Mouse (Mus musculus) forebrain, postnatal 0 days (tissue): ENCODE measurements around the gene Cdk2ap1. TPM values are rescaled to one million over a fixed set of nuclear protein-coding genes. Genes with fewer than 3 reads are reported as not detected.
"Not testable (repeated sequence)": the region's sequence is repeated elsewhere in the genome, so short reads cannot be mapped to it uniquely, and the experiment has no call there.

Experiments
- ATAC-seq: fragments of 200-750 bp; cut with Nextera tagmentation; 2 replicates; pipeline ENCODE4 v1.8.0; 2017; ENCODE audit warnings: mild to moderate bottlenecking, moderate library complexity
- DNase-seq: peaks from one replicate; pipeline ENCODE4 v3.0.0-alpha.2; 2015
- H3K27ac ChIP-seq: fragments of 300-500 bp; sonication (generic); 2 replicates; pipeline ENCODE4 v1.5.1; 2014; ENCODE audit warnings: low read depth, mild to moderate bottlenecking, antibody characterized with exemption, low read length, moderate library complexity, mixed read lengths
- H3K27me3 ChIP-seq: fragments of 300-500 bp; sonication (generic); 2 replicates; pipeline ENCODE4 v1.6.1; 2014; ENCODE audit warnings: mild to moderate bottlenecking, low read length, mixed read lengths; ENCODE audit not compliant: insufficient read depth
- H3K36me3 ChIP-seq: fragments of 300-500 bp; sonication (generic); 2 replicates; pipeline ENCODE4 v1.6.1; 2014; ENCODE audit warnings: mild to moderate bottlenecking, moderate library complexity; ENCODE audit not compliant: insufficient read depth
- H3K4me1 ChIP-seq: fragments of 300-500 bp; sonication (generic); 2 replicates; pipeline ENCODE4 v1.6.1; 2014; ENCODE audit warnings: antibody characterized with exemption; ENCODE audit not compliant: insufficient read depth
- H3K4me2 ChIP-seq: fragments of 300-500 bp; sonication (generic); 2 replicates; pipeline ENCODE4 v1.6.1; 2014; ENCODE audit warnings: low read depth, mild to moderate bottlenecking, moderate library complexity
- H3K4me3 ChIP-seq: fragments of 300-500 bp; sonication (generic); 2 replicates; pipeline ENCODE4 v1.5.1; 2014; ENCODE audit warnings: low read depth, low read length, mixed read lengths
- H3K9ac ChIP-seq: fragments of 300-500 bp; sonication (generic); 2 replicates; pipeline ENCODE4 v1.6.1; 2014; ENCODE audit warnings: mild to moderate bottlenecking
- H3K9me3 ChIP-seq: fragments of 300-500 bp; sonication (generic); 2 replicates; pipeline ENCODE4 v1.6.1; 2016; ENCODE audit warnings: low read length
- CTCF ChIP-seq: sonication (generic); IDR thresholded peaks from 2 replicates; pipeline ENCODE4 v1.5.1; 2016; ENCODE audit warnings: antibody characterized with exemption, control low read depth, low read depth
- WGBS: fragments of 180-500 bp; shearing (Covaris S2); extraction: QIAGEN DNeasy Blood & Tissue Kit; methylation state at CpG from one replicate; pipeline ENCODE4 v1.1.7; 2014; 5-methylcytosine and 5-hydroxymethylcytosine counted together
- polyA plus RNA-seq: library from polyadenylated mRNA; unstranded; fragments of >200 nt; fragmentation: Nextera tagmentation; extraction: Ambion mirVana; gene quantifications from 2 replicates; pipeline ENCODE4 v1.2.1, GENCODE M21; 2015
- total RNA-seq: library from RNA; depleted of rRNA; stranded (reverse); fragments of >200 nt; gene quantifications from 2 replicates; pipeline ENCODE4 v1.2.3, GENCODE M21; 2014; rRNA removed

The Cdk2ap1 gene
- 178 and 183 TPM in 2 replicates for total RNA-seq
- polyA plus RNA-seq: 101 and 115 TPM in 2 replicates

GRCm38 (mm10) chr5:124362982-124363381 lies at the start of gene Cdk2ap1:
Gene Cdk2ap1, minus strand, starts transcription at chr5:124363082.
- 92% methylated on average over 5 of the region's 5 CpGs for WGBS
- not testable (repeated sequence) for DNase-seq, H3K4me3 ChIP-seq, H3K36me3 ChIP-seq, ATAC-seq, H3K9ac ChIP-seq, H3K4me1 ChIP-seq, H3K4me2 ChIP-seq, H3K27me3 ChIP-seq, H3K9me3 ChIP-seq
- H3K27ac ChIP-seq: peak within 1 kb of the TSS; percentile 58

GRCm38 (mm10) chr5:124412163-124412562 lies 49.3 kb upstream of the Cdk2ap1 start:
- H3K4me3 ChIP-seq: no peak overlapping the region
- H3K9me3 ChIP-seq: no peaks in the 10 kb centered on the region
- H3K4me1 ChIP-seq: no peaks in the 10 kb centered on the region
- no peak for TF ChIP-seq CTCF
- no peak overlapping the region for H3K27ac ChIP-seq
- H3K27me3 ChIP-seq: no peaks in the 10 kb centered on the region
- ATAC-seq (no peak), DNase-seq (no peak)
- H3K36me3 ChIP-seq: peaks cover 57% of the 10 kb centered on the region
- no peak overlapping the region for H3K4me2 ChIP-seq
- H3K9ac ChIP-seq: no peak overlapping the region
- 94% methylated on average over 5 of the region's 5 CpGs for WGBS

GRCm38 (mm10) chr5:124410808-124411207 lies 47.9 kb upstream of the Cdk2ap1 start:
- no peak for TF ChIP-seq CTCF
- Histone ChIP-seq H3K4me1 (no peaks in the 10 kb centered on the region), H3K4me2 (no peak overlapping the region), H3K36me3 (peaks cover 64% of the 10 kb centered on the region), H3K27ac (no peak overlapping the region), H3K9ac (no peak overlapping the region), H3K9me3 (no peaks in the 10 kb centered on the region), H3K4me3 (no peak overlapping the region), H3K27me3 (no peaks in the 10 kb centered on the region)
- 76% methylated on average over 3 of the region's 3 CpGs for WGBS
- DNase-seq: no peak
- ATAC-seq: no peak

- Histone ChIP-seq H3K9me3 (no peaks in the 10 kb centered on the region), H3K4me2 (no peak overlapping the region), H3K27me3 (no peaks in the 10 kb centered on the region), H3K9ac (no peak overlapping the region), H3K4me3 (no peak overlapping the region), H3K36me3 (peaks cover 76% of the 10 kb centered on the region), H3K27ac (no peak overlapping the region), H3K4me1 (no peaks in the 10 kb centered on the region)
- ATAC-seq (no peak), DNase-seq (no peak)
- 94% methylated on average over 7 of the region's 7 CpGs for WGBS
- TF ChIP-seq CTCF: no peak
These were observed 30.8 kb upstream of the Cdk2ap1 start for GRCm38 (mm10) chr5:124393726-124394125.

GRCm38 (mm10) chr5:124392412-124392811 lies 29.5 kb upstream of the Cdk2ap1 start:
- 96% methylated on average over 4 of the region's 4 CpGs for WGBS
- no peaks in the 10 kb centered on the region for H3K9me3 ChIP-seq
- H3K4me2 ChIP-seq: no peak overlapping the region
- H3K4me3 ChIP-seq: no peak overlapping the region
- H3K27me3 ChIP-seq: no peaks in the 10 kb centered on the region
- DNase-seq (no peak), ATAC-seq (no peak)
- H3K27ac ChIP-seq: no peak overlapping the region
- TF ChIP-seq CTCF: no peak
- peaks cover 76% of the 10 kb centered on the region for H3K36me3 ChIP-seq
- H3K4me1 ChIP-seq: no peaks in the 10 kb centered on the region
- no peak overlapping the region for H3K9ac ChIP-seq

- H3K27me3 ChIP-seq: no peaks in the 10 kb centered on the region
- H3K36me3 ChIP-seq: peaks cover 80% of the 10 kb centered on the region
- H3K4me2 ChIP-seq: no peak overlapping the region
- H3K4me1 ChIP-seq: no peaks in the 10 kb centered on the region
- no peaks in the 10 kb centered on the region for H3K9me3 ChIP-seq
- peak; percentile 66 for TF ChIP-seq CTCF
- no peak overlapping the region for H3K9ac ChIP-seq
- DNase-seq (peak; percentile 33), ATAC-seq (no peak)
- H3K4me3 ChIP-seq: no peak overlapping the region
- 67% methylated on average over 5 of the region's 5 CpGs for WGBS
- no peak overlapping the region for H3K27ac ChIP-seq
These were observed 25.1 kb upstream of the Cdk2ap1 start for GRCm38 (mm10) chr5:124387932-124388331.

GRCm38 (mm10) chr5:124380121-124380520 lies 17.2 kb upstream of the Cdk2ap1 start:
- no peak for DNase-seq
- 94% methylated on average over 1 of the region's 1 CpGs for WGBS
- Histone ChIP-seq H3K36me3 (peaks cover 76% of the 10 kb centered on the region), H3K27me3 (no peaks in the 10 kb centered on the region), H3K4me2 (no peak overlapping the region), H3K9ac (no peak overlapping the region), H3K4me3 (no peak overlapping the region), H3K4me1 (no peaks in the 10 kb centered on the region), H3K9me3 (no peaks in the 10 kb centered on the region), H3K27ac (no peak overlapping the region)
- no peak for ATAC-seq
- TF ChIP-seq CTCF: no peak

GRCm38 (mm10) chr5:124377149-124377548 lies 14.3 kb upstream of the Cdk2ap1 start:
- ATAC-seq (no peak), DNase-seq (no peak)
- no peak overlapping the region for H3K4me2 ChIP-seq
- H3K4me3 ChIP-seq: no peak overlapping the region
- peaks cover 75% of the 10 kb centered on the region for H3K36me3 ChIP-seq
- 95% methylated on average over 4 of the region's 4 CpGs for WGBS
- TF ChIP-seq CTCF: no peak
- no peaks in the 10 kb centered on the region for H3K4me1 ChIP-seq
- no peaks in the 10 kb centered on the region for H3K27me3 ChIP-seq
- no peak overlapping the region for H3K27ac ChIP-seq
- no peak overlapping the region for H3K9ac ChIP-seq
- H3K9me3 ChIP-seq: no peaks in the 10 kb centered on the region
